Mouse (Mus musculus): ENCODE measurements at regions not wholly inside any gene's neighbourhood (a gene's known extent, or its start where the extent isn't known, plus 50 kb on each side); places are given as distances from the start of the nearest gene placed in this dataset.

- no peak for TF ChIP-seq CTCF (IDR thresholded peaks at IDR 0.05 in 2 of 3, conservative IDR thresholded peaks at IDR 0.05 in 1 of 3; ENCODE audit: control insufficient read depth in 1 of 3, insufficient read depth in 1 of 3, low read depth in 2 of 3, low read length in 3 of 3, poor library complexity in 1 of 3, severe bottlenecking in 1 of 3)
- TF ChIP-seq POLR2A (IDR thresholded peaks at IDR 0.05; ENCODE audit: control insufficient read depth in 1 of 2, insufficient read depth in 1 of 2, low read depth in 1 of 2, low read length in 2 of 2, poor library complexity in 1 of 2): no peak
- no peak for TF ChIP-seq CHD2 (IDR thresholded peaks at IDR 0.05; ENCODE audit: low read length)
- no peak for TF ChIP-seq MAX (IDR thresholded peaks at IDR 0.05; ENCODE audit: low read length)
- no peak for TF ChIP-seq KAT2A (conservative IDR thresholded peaks at IDR 0.05; ENCODE audit: low read depth, low read length)
- no peak for TF ChIP-seq MYC (IDR thresholded peaks at IDR 0.05; ENCODE audit: low read depth, low read length)
- no peak for TF ChIP-seq RCOR1 (IDR thresholded peaks at IDR 0.05; ENCODE audit: low read depth, low read length)
- no peak for TF ChIP-seq USF1 (IDR thresholded peaks at IDR 0.05; ENCODE audit: low read depth, low read length)
- TF ChIP-seq EP300 (IDR thresholded peaks at IDR 0.05; ENCODE audit: low read depth in 1 of 2, low read length in 2 of 2): no peak
- no peak for TF ChIP-seq E2F4 (IDR thresholded peaks at IDR 0.05; ENCODE audit: borderline replicate concordance, low read depth, low read length)
- TF ChIP-seq GATA1 (IDR thresholded peaks at IDR 0.05; ENCODE audit: low read depth, low read length): no peak
Observed at GRCm38 (mm10) chr7:68864322-68865031, 115.4 kb upstream of the Arrdc4 start.

Data from MEL (cell line).